Mouse (Mus musculus): ENCODE measurements around the gene Ces1d.

DNA sequence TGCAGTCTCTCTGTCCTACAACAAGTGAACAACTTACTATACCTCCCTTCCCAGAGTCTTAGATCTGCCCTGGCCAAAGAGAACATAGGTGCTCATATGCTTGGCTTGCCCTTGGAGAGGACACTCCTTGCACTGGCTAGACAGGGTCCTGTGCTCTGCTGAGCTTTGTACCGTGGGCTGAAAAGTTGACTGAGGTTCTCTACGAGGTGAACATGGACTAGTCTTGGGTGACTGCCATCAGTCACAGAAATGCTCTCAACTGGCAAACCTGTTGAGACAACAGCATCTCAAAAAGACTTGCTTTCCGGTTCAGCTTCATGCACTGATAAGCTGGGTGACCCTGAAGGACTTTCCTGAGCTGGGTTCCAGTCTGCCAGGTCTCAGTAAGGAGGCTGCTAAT lies 24.3 kb upstream of the Ces1d start:
- no peak for TF ChIP-seq CTCF (IDR thresholded peaks at IDR 0.05; ENCODE audit: low read depth)
- TF ChIP-seq EP300 (IDR thresholded peaks at IDR 0.05; ENCODE audit: low read depth) = no peak
